Mouse (Mus musculus): ENCODE results near the gene Cldn2. TPM values are rescaled to one million over a fixed set of nuclear protein-coding genes. Genes with fewer than 3 reads are reported as not detected.

Cldn2 gene
- total RNA-seq, 4 experiments from 2014 or later, result 0.08 TPM; not detected in 3

DNA sequence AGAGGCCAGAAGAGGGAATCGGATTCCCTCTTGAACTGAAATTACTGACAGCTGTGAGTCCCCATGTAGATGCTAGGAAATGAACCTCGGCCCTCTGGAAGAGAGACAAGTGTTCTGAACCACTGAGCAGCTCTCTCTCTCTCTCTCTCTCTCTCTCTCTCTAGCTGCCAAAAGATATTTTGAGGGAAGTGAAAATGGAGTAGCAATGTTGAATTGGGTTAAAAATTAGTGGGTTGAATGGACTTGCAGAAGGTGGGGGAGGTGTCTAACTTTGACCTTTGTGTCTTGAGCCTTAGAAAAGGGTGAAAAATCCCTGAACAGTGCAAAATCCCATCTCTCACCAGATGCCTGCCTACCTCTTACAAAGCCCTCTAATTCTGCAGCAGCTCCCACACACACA, 6.8 kb downstream of the Cldn2 start:
- no peak for DNase-seq (ENCODE audit: low spot score in 2 of 2)

DNA sequence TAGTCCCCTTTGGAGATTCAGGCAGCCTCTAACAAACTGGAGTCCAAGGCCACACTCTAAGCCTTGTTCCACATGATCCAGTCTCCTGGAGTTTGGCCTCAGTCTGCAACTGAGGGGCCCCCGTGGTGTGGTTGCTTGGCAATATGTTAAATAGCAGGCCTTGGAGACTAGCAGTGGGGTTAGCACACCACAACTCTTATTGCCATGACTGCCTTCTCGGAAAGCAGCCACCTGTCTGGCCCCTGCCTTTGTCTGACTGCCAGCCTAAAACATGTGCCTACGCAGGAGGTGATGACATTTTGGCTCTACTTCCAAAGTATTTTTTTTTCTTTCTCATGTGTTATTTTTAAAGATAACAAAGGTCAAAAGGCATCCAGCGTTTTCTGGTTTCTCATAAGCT, 7.5 kb downstream of the Cldn2 start:
- no peak for DNase-seq (ENCODE audit: low spot score in 2 of 2)

DNA sequence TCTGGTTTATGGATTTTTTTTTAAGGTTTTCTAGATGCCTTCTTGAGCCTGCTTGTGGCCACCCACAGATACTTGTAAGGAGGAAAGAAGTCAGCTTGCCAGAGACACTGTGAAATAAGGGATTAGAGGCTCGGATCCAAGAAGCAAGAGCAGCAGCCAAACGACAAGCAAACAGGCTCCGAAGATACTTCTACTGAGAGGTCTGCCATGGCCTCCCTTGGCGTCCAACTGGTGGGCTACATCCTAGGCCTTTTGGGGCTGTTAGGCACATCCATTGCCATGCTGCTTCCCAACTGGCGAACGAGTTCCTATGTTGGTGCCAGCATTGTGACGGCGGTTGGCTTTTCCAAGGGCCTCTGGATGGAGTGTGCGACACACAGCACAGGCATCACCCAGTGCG, 7.9 kb downstream of the Cldn2 start:
- DNase-seq (ENCODE audit: low spot score in 2 of 2), result no peak

- no peak for DNase-seq (ENCODE audit: low spot score in 2 of 2)
Measured at GRCm38 (mm10) chrX:139812636-139813298, 12.1 kb downstream of the Cldn2 start.

DNA sequence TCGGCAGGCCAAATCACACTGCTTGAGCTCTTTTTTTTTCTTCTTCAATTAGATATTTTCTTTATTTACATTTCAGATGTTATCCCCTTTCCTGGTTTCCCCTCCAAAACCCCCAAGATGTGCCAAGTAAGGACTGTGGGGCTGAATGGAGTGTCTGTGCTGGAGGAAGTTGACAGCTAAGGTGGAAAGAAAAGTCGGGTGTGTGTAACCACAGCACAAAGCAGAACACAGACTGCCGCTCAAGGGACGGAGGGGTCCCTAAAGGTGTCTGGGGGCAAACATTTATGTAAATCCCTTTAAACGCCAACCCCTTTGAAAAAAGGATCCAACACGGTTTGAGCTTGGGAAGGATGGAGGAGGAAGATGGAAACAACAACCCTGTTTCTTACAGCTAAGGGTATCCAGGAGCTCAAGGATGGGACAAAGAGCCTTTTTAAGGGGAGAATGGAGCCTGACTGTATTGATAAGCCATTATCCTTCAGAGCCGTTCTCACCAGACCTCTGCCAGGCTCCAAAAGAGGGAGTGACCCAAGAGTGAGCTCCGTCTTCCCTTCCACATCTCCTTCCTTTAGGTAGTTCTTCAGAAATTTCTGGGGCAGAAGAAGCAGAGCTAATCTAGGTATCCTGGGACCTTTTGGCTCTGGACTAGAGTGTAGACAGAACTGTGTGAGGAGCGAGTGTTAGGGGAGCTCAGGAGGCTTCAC, 12.8 kb downstream of the Cldn2 start:
- DNase-seq (ENCODE audit: low spot score in 2 of 2), result no peak

GRCm38 (mm10) chrX:139814018-139814635, 13.5 kb downstream of the Cldn2 start:
- no peak for DNase-seq (ENCODE audit: low spot score in 2 of 2)

- no peak for DNase-seq (ENCODE audit: low spot score in 2 of 2)
Measured at GRCm38 (mm10) chrX:139815201-139815600, 14.6 kb downstream of the Cldn2 start.

GRCm38 (mm10) chrX:139825402-139825801, 24.8 kb downstream of the Cldn2 start:
- DNase-seq (ENCODE audit: low spot score in 2 of 2), result no peak

DNA sequence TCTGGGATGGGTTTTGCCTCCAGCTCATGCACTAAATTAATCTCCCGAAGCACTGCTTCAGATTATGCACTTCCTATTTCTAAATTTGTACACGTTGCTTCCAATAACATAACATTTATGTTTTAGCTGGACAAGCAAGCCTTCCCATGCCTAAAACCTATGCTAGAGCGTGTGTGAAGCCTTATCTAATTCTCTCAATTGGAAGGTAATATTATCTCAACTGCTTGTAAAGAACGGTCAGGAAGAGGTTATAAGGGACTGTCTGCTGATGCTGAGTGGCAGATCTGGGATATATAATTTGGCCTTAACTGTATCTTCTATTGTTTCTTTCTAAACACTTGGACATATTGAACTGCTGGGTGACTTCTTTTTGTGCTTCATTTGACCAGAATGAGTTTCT, 26.3 kb downstream of the Cldn2 start:
- DNase-seq (ENCODE audit: low spot score in 2 of 2), result no peak

DNA sequence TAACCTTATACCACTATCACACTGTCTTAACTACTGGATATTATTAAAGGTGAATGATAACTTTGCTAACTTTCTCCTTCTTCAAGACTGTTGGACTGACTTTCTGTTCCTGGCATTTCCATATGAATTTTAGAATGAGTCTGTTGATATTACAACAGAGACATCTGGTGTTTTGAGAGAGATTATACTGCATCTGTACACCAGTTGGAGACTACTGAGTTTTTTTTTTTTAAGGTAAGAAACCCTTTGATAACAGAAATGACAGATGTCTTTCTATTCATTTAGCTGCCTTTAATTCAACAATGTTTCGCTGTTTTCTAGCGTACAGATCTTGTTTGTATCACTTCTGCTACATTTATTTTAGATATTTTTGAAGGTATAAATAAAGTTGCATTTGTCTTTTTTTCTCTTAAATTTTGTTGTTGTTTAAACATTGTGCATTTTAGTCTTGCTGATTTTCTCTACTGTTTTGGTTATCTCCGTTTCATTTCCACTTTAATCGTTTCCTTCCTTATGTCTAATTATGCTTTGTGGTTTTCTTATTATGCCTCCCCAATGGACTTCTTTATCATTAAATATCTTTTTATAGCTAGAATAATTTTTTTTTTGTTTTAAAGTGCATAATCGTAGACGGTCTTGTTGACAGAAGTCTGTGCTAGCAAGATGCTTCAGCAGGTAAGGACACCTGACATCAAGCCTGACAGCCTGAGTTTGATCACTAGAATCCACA, 27.9 kb downstream of the Cldn2 start:
- DNase-seq (ENCODE audit: low spot score in 2 of 2), result no peak

DNA sequence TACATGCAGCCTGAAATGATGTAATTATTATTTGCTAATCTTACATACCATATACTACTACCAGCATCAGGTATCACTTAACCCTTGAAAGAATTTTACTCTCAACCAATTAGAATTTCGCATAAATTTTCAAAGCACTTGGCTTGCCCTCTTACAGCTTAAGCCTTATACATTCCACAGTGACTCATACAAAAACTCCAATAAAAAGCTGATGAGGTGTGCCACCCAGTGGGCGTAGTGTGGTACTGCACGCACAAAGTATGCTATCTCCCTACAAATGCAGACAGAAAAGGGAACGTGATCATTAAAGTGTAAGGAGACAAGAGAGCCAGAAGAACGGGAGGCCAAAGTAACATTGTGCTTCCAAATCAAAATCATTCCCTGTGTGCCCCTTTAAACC, 31.8 kb downstream of the Cldn2 start:
- peak in 1 of 2 experiments; percentile 6 for DNase-seq (ENCODE audit: low spot score in 2 of 2)

GRCm38 (mm10) chrX:139839057-139839456, 38.4 kb downstream of the Cldn2 start:
- DNase-seq (ENCODE audit: low spot score in 2 of 2), result no peak

DNA sequence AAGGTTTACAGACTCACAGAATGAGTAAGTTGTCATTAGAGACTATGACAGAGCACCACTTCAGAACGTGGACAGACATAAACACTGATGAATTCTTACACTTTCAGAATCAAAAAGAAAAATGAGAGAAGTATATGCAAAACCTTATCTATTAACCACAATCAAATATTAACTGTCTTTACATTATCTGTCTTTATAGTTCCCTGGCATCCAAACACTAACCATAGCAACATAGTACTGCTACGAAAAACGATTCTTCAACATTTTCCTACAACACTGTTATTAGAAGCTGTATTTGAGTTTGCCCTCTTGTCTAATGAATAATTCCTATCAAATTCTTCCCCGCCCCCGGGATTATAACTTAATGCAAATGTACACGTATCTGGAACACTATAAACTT, 40.5 kb downstream of the Cldn2 start:
- DNase-seq (ENCODE audit: low spot score in 2 of 2), result no peak

DNA sequence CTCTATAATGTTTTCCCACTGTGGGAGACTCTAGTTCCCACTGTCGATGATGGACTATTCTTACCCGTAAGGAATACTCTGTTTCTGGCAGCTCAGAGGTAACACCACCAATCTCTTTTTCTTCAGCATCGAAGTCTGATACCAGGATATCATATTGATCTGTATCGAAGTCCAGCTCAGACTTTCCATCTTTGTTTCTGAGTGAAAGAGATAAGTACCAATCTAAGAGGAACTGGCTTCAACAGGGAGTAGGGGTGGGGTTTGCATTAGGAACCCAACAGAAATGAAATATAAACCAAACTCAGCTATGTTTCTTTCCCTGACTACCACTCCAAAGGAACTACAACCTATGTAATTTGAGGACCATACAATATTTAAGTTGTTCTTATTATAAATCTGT, 54.2 kb downstream of the Cldn2 start:
- no peak for DNase-seq (ENCODE audit: low spot score in 2 of 2)

- DNase-seq (ENCODE audit: low spot score in 2 of 2), result no peak
Measured at GRCm38 (mm10) chrX:139859402-139859801, 58.8 kb downstream of the Cldn2 start.

Other genes with a start within 250 kb of the Cldn2 start
- 10 to 100 TPM; 17.6 to 25.6 (median 23.8) TPM for gene Rnf128, start 237.5 kb upstream of the Cldn2 start, total RNA-seq (2022)
- gene Tbc1d8b, start 115.8 kb upstream of the Cldn2 start, total RNA-seq (2022), result 1 to 10 TPM; 3.3 to 6.1 (median 5.0) TPM
- not detected for gene Gm15013, start 86.3 kb upstream of the Cldn2 start, total RNA-seq (2022)
- gene Ripply1, start 18.5 kb upstream of the Cldn2 start, total RNA-seq (2022), result not detected
- 1 to 10 TPM; 3.2 to 5.5 (median 3.9) TPM for gene Morc4, start 70.8 kb downstream of the Cldn2 start, total RNA-seq (2022)
- gene Rbm41, start 197.8 kb downstream of the Cldn2 start, total RNA-seq (2022), result 1 to 10 TPM; 5.3 to 6.3 (median 5.7) TPM

Data from gastrocnemius, adult 8-10 months (tissue).